Mouse (Mus musculus) lung, postnatal 36 days (tissue): ENCODE data around the gene Ggt7.
"Not testable (repeated sequence)": the region's sequence is repeated elsewhere in the genome, so short reads cannot be mapped to it uniquely, and the experiment has no call there.

Experiments used
- DNase-seq: peaks from one replicate; pipeline ENCODE4 v3.0.0; 2022; ENCODE audit warnings: mixed read lengths

The Ggt7 gene

GRCm38 (mm10) chr2:155507721-155508470 lies 10.1 kb downstream of the Ggt7 start:
- DNase-seq: no peak

GRCm38 (mm10) chr2:155505811-155506210 lies 12.2 kb downstream of the Ggt7 start:
- DNase-seq: no peak

GRCm38 (mm10) chr2:155504440-155505355 lies 13.3 kb downstream of the Ggt7 start:
- peak; percentile 74 for DNase-seq

- DNase-seq: no peak
These were observed 15.4 kb downstream of the Ggt7 start for GRCm38 (mm10) chr2:155502596-155502995.

- DNase-seq: no peak
These were observed 27.0 kb downstream of the Ggt7 start for GRCm38 (mm10) chr2:155490998-155491397.

- peak; percentile 89 for DNase-seq
These were observed 36.0 kb downstream of the Ggt7 start for GRCm38 (mm10) chr2:155482021-155482420.

- peak; percentile 51 for DNase-seq
These were observed 44.4 kb downstream of the Ggt7 start, which contains the start of gene Ncoa6 for GRCm38 (mm10) chr2:155473570-155474088. Ncoa6 (minus strand) TSS chr2:155473894.

GRCm38 (mm10) chr2:155472671-155473569 lies 45.1 kb downstream of the Ggt7 start:
- peak; percentile 72 for DNase-seq

- no peak for DNase-seq
These were observed 51.2 kb downstream of the Ggt7 start for GRCm38 (mm10) chr2:155466861-155467260.

GRCm38 (mm10) chr2:155453591-155453990 lies 64.4 kb downstream of the Ggt7 start:
- no peak for DNase-seq

- no peak for DNase-seq
These were observed 66.8 kb downstream of the Ggt7 start for GRCm38 (mm10) chr2:155451256-155451655.

- DNase-seq: not testable (repeated sequence)
These were observed 70.1 kb downstream of the Ggt7 start for GRCm38 (mm10) chr2:155447906-155448305.

GRCm38 (mm10) chr2:155443446-155443845 lies 74.6 kb downstream of the Ggt7 start:
- no peak for DNase-seq

GRCm38 (mm10) chr2:155442916-155443315 lies 75.1 kb downstream of the Ggt7 start:
- no peak for DNase-seq
